11 mouse cellular contexts compared by ENCODE assay signal in the genomic region with DNA sequence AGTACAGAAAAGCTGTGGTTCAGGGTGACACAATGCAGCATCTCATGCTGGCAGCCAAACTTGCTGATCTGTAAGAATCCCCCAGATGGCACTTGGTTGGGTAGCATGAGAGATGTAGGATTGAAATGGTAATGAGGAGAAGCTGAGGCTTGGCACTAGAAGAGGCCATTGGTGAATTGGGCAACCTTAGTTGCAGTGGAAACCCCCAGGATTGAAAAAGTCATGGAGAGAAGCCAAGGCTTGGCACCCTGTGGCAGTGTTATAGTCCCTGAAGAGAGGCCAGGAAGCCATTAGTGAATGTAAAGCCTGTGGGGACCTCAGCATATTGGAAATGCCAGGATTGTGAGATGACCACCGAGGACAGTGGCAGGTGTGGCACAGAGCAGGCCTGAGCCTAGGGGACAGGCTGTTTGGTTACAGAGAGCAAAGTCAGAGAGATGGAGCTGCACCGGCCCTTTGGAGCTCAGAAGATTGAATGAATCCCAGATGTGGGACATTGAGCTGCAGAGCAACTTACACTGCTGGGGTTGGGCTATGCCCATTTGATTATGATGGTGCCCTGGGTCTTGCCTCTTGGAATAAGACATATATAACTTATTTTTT.
"Had no signal": no experiment of that assay in that cellular context is flagged by ENCODE, and none has a peak within 500 bp of the region (broad histone marks: within the 10 kb centered on the region; RNA-seq: fewer than 3 reads in every experiment).

No protein-coding gene starts in this region.

- H3K27ac ChIP-seq: kidney, embryonic 15.5 days; limb, embryonic 15.5 days; liver, embryonic 12.5 days; midbrain, embryonic 12.5 days; stomach, postnatal 0 days had no signal

- H3K27me3 ChIP-seq: kidney, embryonic 15.5 days; limb, embryonic 15.5 days; liver, embryonic 12.5 days; megakaryocyte, embryonic 14.5 days; midbrain, embryonic 12.5 days had no signal

- H3K4me1 ChIP-seq: kidney, embryonic 15.5 days; limb, embryonic 15.5 days; midbrain, embryonic 12.5 days had no signal

- H3K9ac ChIP-seq: kidney, embryonic 15.5 days; limb, embryonic 15.5 days; liver, embryonic 12.5 days; lung, embryonic 14.5 days; midbrain, embryonic 12.5 days had no signal

- H3K9me3 ChIP-seq: kidney, embryonic 15.5 days; limb, embryonic 15.5 days; liver, embryonic 12.5 days; megakaryocyte, embryonic 14.5 days; midbrain, embryonic 12.5 days had no signal

- H3K36me3 ChIP-seq: kidney, embryonic 15.5 days; limb, embryonic 15.5 days; liver, embryonic 12.5 days; midbrain, embryonic 12.5 days had no signal

- ATAC-seq: liver, embryonic 12.5 days had no signal

- DNase-seq: kidney, postnatal 14 days; lung, embryonic 14.5 days; lung, postnatal 10 days; lung, postnatal 4 days; thymus, postnatal 4 days had no signal

- H3K4me3 ChIP-seq: kidney, embryonic 15.5 days; limb, embryonic 15.5 days; liver, embryonic 12.5 days; megakaryocyte, embryonic 14.5 days; midbrain, embryonic 12.5 days had no signal

- H3K4me2 ChIP-seq: kidney, embryonic 15.5 days; limb, embryonic 15.5 days; liver, embryonic 12.5 days; lung, embryonic 14.5 days; midbrain, embryonic 12.5 days had no signal
